Mouse (Mus musculus) liver, embryonic 13.5 days (tissue): ENCODE measurements at regions not wholly inside any gene's neighbourhood (a gene's known extent, or its start where the extent isn't known, plus 50 kb on each side); places are given as distances from the start of the nearest gene placed in this dataset.

ENCODE experiments used
- ATAC-seq: fragments of 200-750 bp; cut with Nextera tagmentation; 2 replicates; pipeline ENCODE4 v1.8.0; 2017; ENCODE audit warnings: low read depth, mild to moderate bottlenecking, moderate number of reproducible peaks, moderate library complexity
- DNase-seq: peaks from one replicate; pipeline ENCODE4 v3.0.0; 2022
- H3K27ac ChIP-seq: fragments of 300-500 bp; sonication (generic); 2 replicates; pipeline ENCODE4 v1.5.1; 2015; ENCODE audit warnings: moderate library complexity, mild to moderate bottlenecking, inconsistent platforms
- H3K27me3 ChIP-seq: fragments of 300-500 bp; sonication (generic); 2 replicates; pipeline ENCODE4 v1.6.1; 2015; ENCODE audit warnings: mild to moderate bottlenecking, inconsistent platforms
- H3K36me3 ChIP-seq: fragments of 300-500 bp; sonication (generic); 2 replicates; pipeline ENCODE4 v1.6.1; 2015; ENCODE audit warnings: mild to moderate bottlenecking, inconsistent platforms
- H3K4me1 ChIP-seq: fragments of 300-500 bp; sonication (generic); replicated peaks from 2 replicates; pipeline ENCODE4 v1.6.1; 2015; ENCODE audit warnings: inconsistent platforms
- H3K4me2 ChIP-seq: fragments of 300-500 bp; sonication (generic); 2 replicates; pipeline ENCODE4 v1.6.1; 2015; ENCODE audit warnings: inconsistent platforms, mild to moderate bottlenecking, moderate library complexity
- H3K4me3 ChIP-seq: fragments of 300-500 bp; sonication (generic); replicated peaks from 2 replicates; pipeline ENCODE4 v1.5.1; 2015; ENCODE audit warnings: mild to moderate bottlenecking, inconsistent platforms
- H3K9ac ChIP-seq: fragments of 300-500 bp; sonication (generic); 2 replicates; pipeline ENCODE4 v1.6.1; 2015; ENCODE audit warnings: mild to moderate bottlenecking, inconsistent platforms
- H3K9me3 ChIP-seq: fragments of 300-500 bp; sonication (generic); replicated peaks from 2 replicates; pipeline ENCODE4 v1.6.1; 2016; ENCODE audit warnings: inconsistent platforms
- WGBS: fragments of 180-500 bp; shearing (Covaris S2); methylation state at CpG from one replicate; pipeline ENCODE4 v1.1.7; 2015; ENCODE audit not compliant: insufficient replicate concordance; 5-methylcytosine and 5-hydroxymethylcytosine counted together

DNA sequence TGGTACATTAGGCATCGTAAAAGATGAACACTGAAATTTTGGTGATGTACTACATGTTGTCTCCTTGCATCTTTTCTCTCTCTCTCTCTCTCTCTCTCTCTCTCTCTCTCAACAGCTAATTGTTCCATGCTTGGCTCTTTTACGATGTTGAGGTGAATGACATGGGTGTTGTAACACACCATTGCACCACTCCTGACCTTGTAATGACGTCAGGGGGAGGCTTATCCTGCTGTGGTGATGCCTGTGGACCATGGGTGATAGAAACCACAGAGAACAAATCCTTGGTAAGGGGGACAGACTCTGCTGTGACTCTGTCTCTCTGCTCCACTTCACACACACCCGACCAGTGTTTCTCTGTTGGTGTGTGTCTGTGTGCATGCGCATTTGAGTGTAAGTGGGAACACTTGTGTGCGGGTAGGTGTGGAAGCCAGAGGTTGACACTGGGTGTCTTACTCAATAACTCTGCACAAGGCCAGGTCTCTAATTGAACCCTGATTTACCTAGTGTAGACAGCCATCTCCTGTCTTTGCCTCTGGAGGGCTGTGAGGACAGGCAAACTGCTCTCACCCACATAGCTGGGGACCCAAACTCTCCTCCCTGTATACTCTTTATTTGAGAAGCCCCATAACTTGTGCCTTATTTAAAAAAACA lies 88.9 kb upstream of the Rreb1 start:
- no peaks in the 10 kb centered on the region for H3K36me3 ChIP-seq
- H3K4me1 ChIP-seq = 0 out of 2 replicates have a peak, but pooled peaks cover 3% of the 10 kb centered on the region
- no peak overlapping the region for H3K4me2 ChIP-seq
- H3K9ac ChIP-seq = no peak overlapping the region
- no peak overlapping the region for H3K27ac ChIP-seq
- H3K4me3 ChIP-seq = no peak overlapping the region
- no peaks in the 10 kb centered on the region for H3K9me3 ChIP-seq
- 74% methylated on average over 6 of the region's 6 CpGs for WGBS
- no peak for ATAC-seq
- DNase-seq = no peak
- no peaks in the 10 kb centered on the region for H3K27me3 ChIP-seq

DNA sequence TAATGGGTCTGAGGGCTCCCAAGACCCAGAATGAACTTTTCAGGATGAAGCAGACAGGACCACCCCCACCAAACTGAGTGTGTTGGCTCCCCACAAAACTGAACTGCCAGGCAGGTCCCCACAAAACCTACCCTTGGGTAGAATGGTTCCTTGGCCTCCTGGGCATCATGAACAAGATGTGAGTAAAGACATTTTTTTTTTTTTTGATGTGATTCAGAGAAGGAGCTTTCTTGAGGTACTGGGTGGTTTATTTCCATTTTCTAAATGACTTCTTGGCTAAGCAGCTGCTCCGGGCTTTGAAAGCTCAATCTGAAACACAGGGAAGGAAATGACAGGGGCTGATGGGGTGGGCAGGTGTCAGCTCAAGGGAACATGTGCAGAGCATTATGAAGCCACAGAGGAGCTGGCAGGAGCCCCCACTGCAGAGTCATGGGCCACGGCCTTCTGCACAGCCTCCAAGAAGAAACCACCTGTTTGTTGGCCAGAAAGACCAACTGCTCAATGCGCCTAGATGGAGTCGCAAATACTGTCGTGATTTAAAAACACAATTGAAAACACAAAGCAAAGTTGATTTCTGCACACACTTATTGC lies 86.2 kb upstream of the Rreb1 start:
- H3K9ac ChIP-seq = no peak overlapping the region
- H3K4me2 ChIP-seq = no peak overlapping the region
- DNase-seq (no peak), ATAC-seq (no peak)
- 51% methylated on average over 5 of the region's 5 CpGs for WGBS
- no peaks in the 10 kb centered on the region for H3K9me3 ChIP-seq
- no peaks in the 10 kb centered on the region for H3K27me3 ChIP-seq
- H3K27ac ChIP-seq = no peak overlapping the region
- H3K36me3 ChIP-seq = no peaks in the 10 kb centered on the region
- H3K4me1 ChIP-seq = 0 out of 2 replicates have a peak, but pooled peaks cover 3% of the 10 kb centered on the region
- H3K4me3 ChIP-seq = no peak overlapping the region

DNA sequence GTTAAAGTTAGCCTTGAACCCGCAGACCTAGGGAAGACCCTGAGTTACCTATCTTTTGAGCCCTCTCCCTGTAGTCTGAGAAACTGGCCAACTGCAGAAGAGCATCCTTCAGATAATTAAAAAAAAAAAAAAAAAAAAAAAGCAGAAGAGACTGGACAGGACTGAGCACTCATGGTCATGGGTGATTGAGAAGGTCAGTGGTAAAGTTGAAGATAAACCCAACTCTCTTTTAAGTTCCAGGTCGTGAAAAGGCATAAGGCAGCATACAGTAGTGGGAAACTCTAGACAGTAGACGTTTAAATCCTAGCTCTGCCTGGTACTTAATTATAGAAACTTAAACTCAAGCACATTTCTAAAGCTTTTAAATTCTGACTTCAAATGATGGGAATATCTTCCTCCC lies 84.6 kb upstream of the Rreb1 start:
- no peaks in the 10 kb centered on the region for H3K36me3 ChIP-seq
- no peak for ATAC-seq

DNA sequence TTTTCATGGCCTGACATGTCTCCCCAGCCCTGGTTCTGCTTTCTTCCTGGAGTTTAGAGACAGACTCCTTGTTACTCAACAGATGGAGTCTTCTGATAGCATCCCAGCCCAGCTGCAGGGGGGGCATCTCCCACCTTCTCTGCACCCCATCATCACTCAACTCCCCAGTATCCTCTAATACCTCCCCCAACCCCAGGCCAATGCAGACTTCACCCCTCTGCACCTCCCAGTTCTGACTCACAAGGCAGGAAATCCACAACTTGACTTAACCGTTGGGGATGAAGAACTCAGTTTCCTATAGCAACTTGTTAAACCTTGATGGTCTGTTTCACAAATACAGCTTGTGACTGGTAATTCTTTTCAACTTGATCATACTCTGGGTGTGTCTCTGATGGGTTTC lies 73.7 kb upstream of the Rreb1 start:
- no peaks in the 10 kb centered on the region for H3K9me3 ChIP-seq
- H3K27me3 ChIP-seq = no peaks in the 10 kb centered on the region
- H3K4me1 ChIP-seq = peaks cover 20% of the 10 kb centered on the region
- ATAC-seq (no peak), DNase-seq (no peak)
- H3K4me2 ChIP-seq = no peak overlapping the region
- no peak overlapping the region for H3K9ac ChIP-seq
- H3K4me3 ChIP-seq = no peak overlapping the region
- H3K27ac ChIP-seq = no peak overlapping the region
- 9% methylated on average over 1 of the region's 1 CpGs for WGBS
- no peaks in the 10 kb centered on the region for H3K36me3 ChIP-seq

More for the DNA sequence above, 84.6 kb upstream of the Rreb1 start:
- H3K27me3 ChIP-seq = no peaks in the 10 kb centered on the region
- H3K4me3 ChIP-seq = no peak overlapping the region
- no peak for DNase-seq
- 63% methylated on average over 3 of the region's 3 CpGs for WGBS
- no peak overlapping the region for H3K27ac ChIP-seq
- H3K9me3 ChIP-seq = no peaks in the 10 kb centered on the region
- H3K4me2 ChIP-seq = no peak overlapping the region
- H3K9ac ChIP-seq = no peak overlapping the region
- H3K4me1 ChIP-seq = 0 out of 2 replicates have a peak, but pooled peaks cover 3% of the 10 kb centered on the region

DNA sequence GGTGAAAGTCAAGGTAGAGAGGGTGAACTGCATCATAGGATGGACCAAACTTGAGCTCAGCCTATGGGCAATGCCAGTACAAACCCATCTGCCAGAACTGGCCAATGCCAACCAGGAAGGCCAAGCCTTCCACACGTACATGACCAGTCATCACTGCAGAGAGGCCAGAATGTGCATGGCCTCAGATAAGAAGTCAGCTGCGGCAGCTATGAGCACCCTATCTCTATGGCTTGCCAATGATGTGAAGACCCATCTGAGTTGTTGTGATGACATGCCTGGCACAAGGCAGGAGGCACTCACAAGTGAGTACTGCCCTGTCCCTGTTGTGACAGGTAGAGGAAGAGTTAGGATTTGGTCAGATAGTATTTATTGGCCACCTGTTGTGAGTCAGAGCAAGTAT lies 72.7 kb upstream of the Rreb1 start:
- DNase-seq (peak; percentile 22), ATAC-seq (peak; percentile 81)
- H3K9ac ChIP-seq = no peak overlapping the region
- H3K36me3 ChIP-seq = no peaks in the 10 kb centered on the region
- H3K9me3 ChIP-seq = no peaks in the 10 kb centered on the region
- H3K4me1 ChIP-seq = peaks cover 20% of the 10 kb centered on the region
- WGBS = 14% methylated on average over 2 of the region's 2 CpGs
- H3K4me2 ChIP-seq = no peak overlapping the region
- no peak overlapping the region for H3K4me3 ChIP-seq
- no peak overlapping the region for H3K27ac ChIP-seq
- H3K27me3 ChIP-seq = no peaks in the 10 kb centered on the region

DNA sequence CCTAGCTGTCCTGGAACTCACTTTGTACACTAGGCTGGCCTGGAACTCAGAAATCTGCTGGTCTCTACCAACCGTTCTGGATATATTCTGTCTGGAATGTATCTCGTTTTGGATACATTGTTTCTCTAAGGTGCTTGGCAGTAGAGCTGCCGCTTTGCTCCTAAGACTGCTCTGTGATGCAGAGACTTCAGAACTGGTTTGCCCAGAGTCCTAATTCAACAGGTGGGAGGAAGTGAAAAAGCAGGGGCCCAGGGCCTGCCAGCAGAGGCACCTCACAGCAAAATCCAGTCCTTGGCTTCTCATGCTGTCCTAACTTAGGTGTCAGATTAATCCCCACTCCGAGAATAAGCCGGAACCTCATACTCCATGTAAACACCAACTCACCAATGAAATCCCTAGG lies 67.3 kb upstream of the Rreb1 start:
- 78% methylated on average over 5 of the region's 5 CpGs for WGBS
- Histone ChIP-seq H3K27ac (no peak overlapping the region), H3K36me3 (no peaks in the 10 kb centered on the region), H3K4me2 (no peak overlapping the region), H3K9me3 (no peaks in the 10 kb centered on the region), H3K4me1 (peaks cover 26% of the 10 kb centered on the region), H3K9ac (no peak overlapping the region), H3K4me3 (no peak overlapping the region), H3K27me3 (no peaks in the 10 kb centered on the region)
- no peak for ATAC-seq
- DNase-seq = no peak

DNA sequence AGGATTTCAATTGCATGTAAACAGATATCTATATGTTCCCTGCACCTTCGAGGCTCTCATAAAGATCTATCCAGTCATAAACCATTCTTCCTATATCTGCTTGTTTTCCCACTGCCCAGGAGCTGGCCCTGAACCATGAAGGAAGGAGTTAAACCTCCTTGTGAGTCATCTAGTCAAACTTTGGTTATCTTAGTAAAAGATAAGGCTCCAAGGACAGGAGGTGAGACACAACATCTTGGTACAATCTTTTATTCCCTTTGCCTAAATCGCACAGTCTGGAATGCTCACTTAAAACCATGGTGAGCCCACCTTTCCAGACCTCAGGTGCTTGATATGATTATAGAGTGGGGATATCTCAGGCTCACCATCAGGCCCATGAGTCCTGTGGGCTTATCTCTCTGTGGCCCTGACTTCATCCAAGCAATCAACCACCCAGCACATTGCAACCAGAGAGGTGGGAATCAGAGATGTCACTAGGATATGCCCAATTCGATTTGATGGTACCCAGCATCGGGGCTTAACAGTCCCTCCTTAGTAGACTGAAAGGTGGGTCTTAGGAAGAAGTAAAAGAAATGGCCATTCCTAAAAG lies 65.2 kb upstream of the Rreb1 start:
- H3K4me3 ChIP-seq = no peak overlapping the region
- ATAC-seq = peak; percentile 36
- no peaks in the 10 kb centered on the region for H3K9me3 ChIP-seq
- WGBS = 44% methylated on average over 4 of the region's 4 CpGs
- no peak overlapping the region for H3K27ac ChIP-seq
- no peak overlapping the region for H3K4me2 ChIP-seq
- H3K4me1 ChIP-seq = peaks cover 40% of the 10 kb centered on the region
- H3K27me3 ChIP-seq = no peaks in the 10 kb centered on the region
- H3K36me3 ChIP-seq = no peaks in the 10 kb centered on the region
- H3K9ac ChIP-seq = no peak overlapping the region
- DNase-seq = no peak

DNA sequence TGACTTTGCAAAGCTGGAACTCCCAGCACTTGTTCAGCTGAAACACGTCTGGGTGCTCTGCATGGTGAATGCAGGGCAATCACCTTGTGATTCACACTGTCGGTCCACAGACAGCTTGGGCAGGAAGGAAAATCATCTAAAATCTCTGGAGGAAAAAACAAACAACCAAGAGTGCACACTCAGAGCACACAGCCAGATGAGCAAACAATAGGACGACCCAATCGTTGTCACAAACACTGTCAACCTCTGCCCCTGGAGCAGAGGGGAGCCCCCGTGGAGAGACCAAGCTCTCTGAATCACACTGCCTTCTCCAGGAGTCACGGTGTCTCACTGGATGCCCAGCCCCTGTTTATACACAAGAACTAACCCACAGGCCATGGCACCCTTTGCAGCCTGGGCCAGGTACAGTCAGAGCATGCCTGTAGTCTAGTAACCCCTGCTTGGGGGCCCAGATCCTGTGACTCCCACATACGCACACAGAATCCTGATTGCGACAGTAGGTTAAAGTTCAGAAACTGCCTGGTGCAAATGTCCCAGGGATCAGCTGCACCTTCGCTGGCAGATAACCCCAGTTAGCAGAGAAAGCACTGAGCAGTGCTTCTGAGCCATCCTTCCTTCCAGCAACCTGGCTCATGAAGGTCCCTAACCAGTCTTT lies 63.0 kb upstream of the Rreb1 start:
- no peak for DNase-seq
- H3K4me3 ChIP-seq = no peak overlapping the region
- H3K36me3 ChIP-seq = no peaks in the 10 kb centered on the region
- 41% methylated on average over 9 of the region's 9 CpGs for WGBS
- H3K9ac ChIP-seq = 0 out of 2 replicates have a peak overlapping the region, but pooled peaks have one; percentile 4
- peaks cover 40% of the 10 kb centered on the region for H3K4me1 ChIP-seq
- H3K4me2 ChIP-seq = no peak overlapping the region
- H3K27me3 ChIP-seq = no peaks in the 10 kb centered on the region
- ATAC-seq = peak; percentile 75
- peak overlapping the region; percentile 76 for H3K27ac ChIP-seq
- H3K9me3 ChIP-seq = no peaks in the 10 kb centered on the region

DNA sequence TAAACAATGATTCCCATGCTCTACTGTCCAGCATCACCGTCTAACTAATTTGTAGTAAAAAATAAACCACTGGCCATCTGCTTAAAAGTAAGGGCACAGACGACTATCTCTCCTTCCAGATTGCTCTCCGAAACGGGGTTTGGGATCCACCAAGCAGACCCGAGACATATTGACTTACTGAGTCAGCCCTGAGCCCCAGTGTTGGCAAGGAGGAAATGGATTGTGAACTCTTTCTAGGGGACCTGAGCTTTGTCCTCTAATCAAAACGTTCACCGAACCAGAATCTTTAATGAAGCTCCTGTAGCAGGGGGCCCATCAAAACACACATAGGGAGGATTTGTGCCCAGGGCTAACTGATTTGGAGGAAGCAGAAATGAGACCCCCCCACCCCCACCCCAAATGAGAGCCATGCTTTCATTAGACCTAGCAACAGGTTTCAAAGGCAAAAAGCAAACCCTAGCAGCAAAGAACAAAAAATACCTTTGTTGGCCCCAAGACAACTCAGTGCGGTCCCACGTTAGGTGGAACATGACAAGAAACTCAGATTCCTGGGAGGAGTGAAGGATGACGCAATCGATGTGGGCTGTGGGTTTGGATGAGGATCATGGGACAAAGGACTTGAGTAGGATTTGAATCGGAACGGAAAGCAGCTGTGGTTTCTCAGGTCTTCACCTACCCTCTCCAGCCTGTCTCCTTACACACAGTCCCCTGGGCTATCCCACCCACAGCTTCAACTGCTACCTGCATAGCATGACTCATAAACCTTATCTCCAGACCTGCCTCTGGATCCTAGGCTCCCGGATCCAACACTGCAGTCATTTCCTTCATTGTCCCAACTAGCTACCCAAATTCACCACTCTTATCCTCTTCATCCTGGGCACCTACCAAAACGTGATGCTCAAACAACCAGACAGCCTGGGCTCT lies 62.2 kb upstream of the Rreb1 start:
- Histone ChIP-seq H3K4me3 (no peak overlapping the region), H3K9ac (no peak overlapping the region), H3K27me3 (no peaks in the 10 kb centered on the region), H3K9me3 (no peaks in the 10 kb centered on the region), H3K4me1 (peaks cover 40% of the 10 kb centered on the region), H3K36me3 (no peaks in the 10 kb centered on the region), H3K27ac (peak overlapping the region; percentile 76; the same call in 1 of the 2 replicates), H3K4me2 (no peak overlapping the region)
- ATAC-seq = no peak
- DNase-seq = no peak
- 53% methylated on average over 15 of the region's 15 CpGs for WGBS

DNA sequence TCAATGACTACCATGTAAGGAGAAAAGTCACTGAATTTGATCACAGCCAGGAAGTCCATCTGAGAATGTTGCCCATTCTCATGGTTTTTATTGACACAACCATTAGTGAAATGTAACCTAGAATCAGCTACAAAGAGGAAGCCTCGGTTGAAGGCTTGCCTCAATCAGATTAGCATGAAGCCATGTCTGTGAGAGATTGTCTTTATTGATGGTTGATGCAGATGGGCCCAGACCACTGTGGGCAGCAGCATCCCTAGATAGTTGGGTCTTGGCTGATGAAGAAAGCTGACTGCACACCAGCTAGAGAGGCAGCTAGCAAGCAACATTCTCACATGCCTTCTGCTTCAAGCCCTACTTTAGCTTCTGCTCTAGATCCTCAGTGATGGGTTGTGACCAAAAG lies 60.4 kb upstream of the Rreb1 start:
- H3K4me1 ChIP-seq = peaks cover 38% of the 10 kb centered on the region
- ATAC-seq (no peak), DNase-seq (no peak)
- WGBS = 35% methylated on average over 1 of the region's 1 CpGs
- no peak overlapping the region for H3K27ac ChIP-seq
- H3K27me3 ChIP-seq = no peaks in the 10 kb centered on the region
- no peak overlapping the region for H3K4me2 ChIP-seq
- H3K36me3 ChIP-seq = no peaks in the 10 kb centered on the region
- no peaks in the 10 kb centered on the region for H3K9me3 ChIP-seq
- no peak overlapping the region for H3K9ac ChIP-seq
- H3K4me3 ChIP-seq = no peak overlapping the region

DNA sequence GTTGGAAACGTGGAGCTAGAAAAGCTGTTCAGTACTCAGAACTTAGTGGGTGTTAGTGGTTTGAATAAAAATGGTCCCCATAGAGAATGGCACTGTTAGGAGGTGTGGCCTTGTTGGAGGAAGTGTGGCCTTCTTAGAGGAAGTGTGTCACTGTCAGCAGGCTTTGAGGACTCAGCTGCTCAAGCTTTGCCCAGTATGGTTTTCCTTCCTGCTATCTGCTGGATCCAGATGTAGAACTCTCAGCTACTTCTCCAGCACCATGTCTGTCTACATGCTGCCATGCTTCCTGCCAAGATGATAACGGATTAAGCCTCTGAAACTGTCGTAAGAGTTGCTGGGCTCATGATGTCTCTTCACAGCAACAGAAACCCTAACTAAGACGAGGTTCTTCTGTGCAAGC lies 59.8 kb upstream of the Rreb1 start:
- WGBS = 16% methylated on average over 4 of the region's 4 CpGs
- no peak overlapping the region for H3K27ac ChIP-seq
- DNase-seq = no peak

More for the DNA sequence above, 59.8 kb upstream of the Rreb1 start:
- ATAC-seq = peak; percentile 52; the same call in 1 of the 2 replicates
- Histone ChIP-seq H3K4me2 (no peak overlapping the region), H3K27me3 (no peaks in the 10 kb centered on the region), H3K9me3 (no peaks in the 10 kb centered on the region), H3K36me3 (no peaks in the 10 kb centered on the region), H3K4me1 (peaks cover 32% of the 10 kb centered on the region), H3K9ac (no peak overlapping the region), H3K4me3 (no peak overlapping the region)
